Mouse (Mus musculus) limb, embryonic 15.5 days (tissue): ENCODE results near the gene Arf4. TPM values are rescaled to one million over a fixed set of nuclear protein-coding genes. Genes with fewer than 3 reads are reported as not detected.
"Not testable (repeated sequence)": the region's sequence is repeated elsewhere in the genome, so short reads cannot be mapped to it uniquely, and the experiment has no call there.

ENCODE experiments used
- ATAC-seq: fragments of 200-750 bp; cut with Nextera tagmentation; 2 replicates; pipeline ENCODE4 v1.8.0; 2017; ENCODE audit warnings: low read depth, moderate TSS enrichment; ENCODE audit not compliant: insufficient number of reproducible peaks, low FRiP score, low TSS enrichment
- H3K27ac ChIP-seq: fragments of 300-500 bp; sonication (generic); 2 replicates; pipeline ENCODE4 v1.5.1; 2015; ENCODE audit warnings: moderate library complexity, mild to moderate bottlenecking, inconsistent platforms
- H3K27me3 ChIP-seq: fragments of 300-500 bp; sonication (generic); 2 replicates; pipeline ENCODE4 v1.6.1; 2015; ENCODE audit warnings: inconsistent platforms
- H3K36me3 ChIP-seq: fragments of 300-500 bp; sonication (generic); 2 replicates; pipeline ENCODE4 v1.6.1; 2015; ENCODE audit warnings: inconsistent platforms
- H3K4me1 ChIP-seq: fragments of 300-500 bp; sonication (generic); 2 replicates; pipeline ENCODE4 v1.6.1; 2015; ENCODE audit warnings: inconsistent platforms
- H3K4me2 ChIP-seq: fragments of 300-500 bp; sonication (generic); 2 replicates; pipeline ENCODE4 v1.6.1; 2015; ENCODE audit warnings: mild to moderate bottlenecking, inconsistent platforms
- H3K4me3 ChIP-seq: fragments of 300-500 bp; sonication (generic); 2 replicates; pipeline ENCODE4 v1.5.1; 2015; ENCODE audit warnings: mild to moderate bottlenecking, inconsistent platforms
- H3K9ac ChIP-seq: fragments of 300-500 bp; sonication (generic); 2 replicates; pipeline ENCODE4 v1.6.1; 2015; ENCODE audit warnings: inconsistent platforms
- H3K9me3 ChIP-seq: fragments of 300-500 bp; sonication (generic); 2 replicates; pipeline ENCODE4 v1.6.1; 2016; ENCODE audit warnings: inconsistent platforms
- WGBS: fragments of 180-500 bp; shearing (Covaris S2); methylation state at CpG from one replicate; pipeline ENCODE4 v1.1.7; 2015; 5-methylcytosine and 5-hydroxymethylcytosine counted together
- polyA plus RNA-seq: library from polyadenylated mRNA; unstranded; fragments of >200 nt; fragmentation: Nextera tagmentation; extraction: Ambion mirVana; gene quantifications from 2 replicates; pipeline ENCODE4 v1.2.1, GENCODE M21; 2015

The Arf4 gene
- polyA plus RNA-seq, 1 experiment from 2014 or later = 712 TPM

DNA sequence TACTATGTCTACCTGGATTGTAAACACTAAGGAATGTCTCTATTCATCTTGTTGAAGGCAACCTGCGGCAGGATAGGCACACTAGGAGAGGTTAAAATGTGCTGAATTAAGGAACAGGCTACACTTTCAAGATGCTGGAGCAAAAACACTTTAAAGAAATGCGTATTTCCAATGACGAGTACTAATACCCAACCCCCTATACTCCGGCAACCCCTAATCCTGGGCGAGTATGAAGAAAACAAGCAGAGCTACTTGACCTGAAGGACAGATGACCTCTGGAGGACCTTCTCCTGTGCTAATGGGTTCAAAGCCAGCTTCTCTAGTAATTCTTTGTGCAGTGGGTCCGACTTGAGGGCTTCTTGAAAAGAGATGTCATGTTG is 30.1 kb downstream of the Arf4 start:
- Histone ChIP-seq H3K9me3 (no peaks in the 10 kb centered on the region), H3K4me2 (peak overlapping the region; percentile 95), H3K27ac (0 out of 2 replicates have a peak overlapping the region, but pooled peaks have one; percentile 92), H3K4me3 (peak overlapping the region; percentile 73), H3K27me3 (no peaks in the 10 kb centered on the region), H3K36me3 (peaks cover 16% of the 10 kb centered on the region), H3K4me1 (peaks cover 21% of the 10 kb centered on the region), H3K9ac (peak overlapping the region; percentile 79)
- ATAC-seq = no peak
- WGBS = 21% methylated on average over 6 of the region's 6 CpGs

DNA sequence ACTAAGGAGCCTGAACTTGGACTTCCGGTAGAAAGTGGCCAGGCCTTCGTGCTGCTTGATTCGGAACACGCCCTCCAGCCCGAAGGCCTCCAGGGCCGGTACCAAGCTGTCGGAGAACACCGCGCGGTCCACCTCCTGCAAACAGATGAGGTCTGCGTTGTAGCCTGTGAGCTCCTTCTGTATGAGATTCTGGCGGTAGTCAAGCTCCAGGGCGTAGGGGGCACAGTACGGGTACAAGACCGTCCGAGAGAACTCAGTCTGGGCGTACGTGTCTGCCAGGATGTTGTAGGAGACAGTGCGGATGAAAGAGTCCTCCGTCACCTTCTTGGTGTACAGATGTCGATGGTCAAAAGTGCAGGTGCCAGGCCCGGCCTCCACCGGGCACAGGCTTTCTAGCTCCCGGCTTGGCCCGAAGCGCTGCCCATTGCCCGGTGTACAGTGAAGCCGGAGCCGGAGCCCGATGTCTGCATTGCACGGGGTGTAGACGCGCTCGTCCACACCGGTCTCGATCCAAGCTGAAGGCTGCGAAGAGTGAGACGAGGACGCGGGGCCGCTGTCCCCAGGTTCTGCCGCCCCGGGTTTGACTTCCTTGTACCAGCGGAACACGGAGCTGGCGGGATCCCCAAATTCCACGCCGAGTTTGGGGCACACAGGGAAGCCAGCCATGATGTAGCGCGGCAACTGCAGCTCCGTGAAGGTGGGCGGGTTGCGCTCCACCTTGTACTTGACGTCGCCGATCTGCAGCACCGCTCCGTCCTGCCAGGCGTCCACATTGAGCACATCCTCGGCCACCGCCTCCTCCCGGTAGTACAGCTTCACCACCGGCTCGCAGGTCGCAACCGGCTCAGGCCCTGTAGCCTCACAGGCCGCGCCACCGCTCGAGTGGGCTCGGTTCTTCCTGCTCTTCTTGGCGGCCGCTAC is 30.8 kb downstream of the Arf4 start:
- ATAC-seq = 0 out of 2 replicates have a peak, but pooled peaks have one; percentile 43
- no peaks in the 10 kb centered on the region for H3K9me3 ChIP-seq
- peak overlapping the region; percentile 95 for H3K4me2 ChIP-seq
- H3K27ac ChIP-seq = peak overlapping the region; percentile 92
- under 1% methylated on average over 73 of the region's 73 CpGs for WGBS
- peaks cover 21% of the 10 kb centered on the region for H3K4me1 ChIP-seq
- no peaks in the 10 kb centered on the region for H3K27me3 ChIP-seq
- peak overlapping the region; percentile 79 for H3K9ac ChIP-seq
- peak overlapping the region; percentile 73 for H3K4me3 ChIP-seq
- H3K36me3 ChIP-seq = peaks cover 16% of the 10 kb centered on the region

GRCm38 (mm10) chr14:26669292-26670073 is 31.6 kb downstream of the Arf4 start, which contains the start of gene Pde12:
Gene Pde12, minus strand, starts transcription at chr14:26669883.
- Histone ChIP-seq H3K27me3 (no peaks in the 10 kb centered on the region), H3K27ac (peak within 1 kb of the TSS; percentile 92), H3K4me3 (peak within 1 kb of the TSS; percentile 73), H3K9ac (peak within 1 kb of the TSS; percentile 79), H3K36me3 (peaks cover 13% of the 10 kb centered on the region), H3K4me2 (peak within 1 kb of the TSS; percentile 95), H3K4me1 (peaks cover 21% of the 10 kb centered on the region), H3K9me3 (no peaks in the 10 kb centered on the region)
- WGBS = under 1% methylated on average over 70 of the region's 70 CpGs
- peak; percentile 91 for ATAC-seq

DNA sequence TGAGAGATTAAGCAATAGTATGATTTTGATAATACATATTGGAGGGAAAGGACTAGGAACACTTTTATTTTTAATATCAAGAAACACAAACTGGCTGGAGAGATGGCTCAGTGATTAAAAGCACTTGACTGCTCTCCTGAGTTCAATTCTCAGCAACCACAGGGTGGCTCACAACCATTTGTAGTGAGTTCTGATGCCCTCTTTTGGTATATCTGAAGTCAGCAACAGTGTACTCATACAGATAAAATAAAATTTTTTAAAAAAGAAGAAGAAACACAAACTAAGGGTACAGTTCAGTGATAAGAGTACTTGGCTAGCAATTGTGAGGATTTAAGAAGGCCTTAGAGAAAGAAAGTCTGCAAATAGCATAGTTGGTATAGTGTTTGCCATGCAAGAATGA is 33.1 kb downstream of the Arf4 start:
- Histone ChIP-seq H3K4me3 (no peak overlapping the region), H3K9me3 (no peaks in the 10 kb centered on the region), H3K36me3 (peaks cover 1% of the 10 kb centered on the region), H3K9ac (no peak overlapping the region), H3K27ac (no peak overlapping the region), H3K4me2 (no peak overlapping the region), H3K4me1 (peaks cover 26% of the 10 kb centered on the region), H3K27me3 (peaks cover 4% of the 10 kb centered on the region; the same call in 1 of the 2 replicates)
- no peak for ATAC-seq

- not testable (repeated sequence) for H3K4me3 ChIP-seq, H3K27ac ChIP-seq, H3K36me3 ChIP-seq, H3K9ac ChIP-seq, H3K27me3 ChIP-seq, H3K9me3 ChIP-seq, ATAC-seq, H3K4me2 ChIP-seq
- WGBS = 67% methylated on average over 17 of the region's 17 CpGs
- peaks cover 21% of the 10 kb centered on the region for H3K4me1 ChIP-seq
Measured at GRCm38 (mm10) chr14:26671870-26672615, 34.2 kb downstream of the Arf4 start.

DNA sequence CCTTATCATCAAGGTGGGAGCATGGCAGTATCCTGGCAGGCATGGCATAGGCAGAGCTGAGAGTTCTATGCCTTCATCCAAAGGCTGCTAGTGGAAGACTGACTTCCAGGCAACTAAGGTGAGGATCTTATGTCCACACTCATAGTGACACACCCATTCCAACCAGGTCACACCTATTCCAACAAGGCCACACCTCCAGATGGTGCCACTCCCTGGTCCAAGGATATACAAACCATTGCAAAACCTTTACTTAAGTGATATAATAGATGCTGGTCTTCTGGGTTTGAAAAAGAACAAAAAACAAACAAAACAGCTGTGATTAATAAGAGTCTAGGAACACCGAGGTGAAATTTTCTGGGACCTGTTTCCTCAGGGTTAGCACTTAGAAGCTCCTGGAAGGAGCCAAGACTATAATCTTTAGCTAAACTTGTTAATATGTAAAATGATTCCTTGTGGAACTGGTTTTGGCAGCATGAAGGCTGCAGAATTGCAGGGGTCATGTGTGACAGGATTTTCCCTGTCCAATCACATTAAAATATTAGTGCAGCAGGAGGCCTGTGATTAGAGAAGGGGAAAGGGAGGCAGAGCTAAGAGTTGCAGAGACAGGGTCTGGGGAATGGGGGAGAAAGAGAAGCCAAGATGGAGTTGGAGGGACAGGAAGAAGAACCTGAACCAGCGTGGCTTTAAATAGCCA is 36.7 kb downstream of the Arf4 start:
- H3K36me3 ChIP-seq, H3K9me3 ChIP-seq, H3K4me3 ChIP-seq, H3K27ac ChIP-seq, H3K9ac ChIP-seq, ATAC-seq, H3K27me3 ChIP-seq, H3K4me2 ChIP-seq, H3K4me1 ChIP-seq: not testable (repeated sequence)
- 52% methylated on average over 2 of the region's 2 CpGs for WGBS

DNA sequence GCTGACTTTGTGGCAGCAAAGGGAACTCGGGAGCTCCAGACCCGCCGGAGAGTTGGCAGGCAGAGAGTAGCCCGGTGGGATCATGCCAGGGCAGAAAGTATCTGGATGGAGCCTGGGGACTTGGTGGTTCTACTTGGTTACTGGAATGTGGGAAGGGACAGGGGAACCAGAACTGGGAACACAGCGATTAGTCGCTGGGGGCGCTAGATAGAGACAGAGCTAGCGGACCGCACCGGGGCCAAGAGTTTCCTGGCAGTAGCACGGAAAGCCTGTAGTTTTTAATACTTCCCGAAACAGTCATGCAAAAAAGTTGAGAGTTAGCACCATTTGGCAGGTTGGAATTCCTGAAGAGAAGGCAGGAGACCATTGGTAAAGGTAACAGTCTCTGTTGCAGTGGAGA is 37.5 kb downstream of the Arf4 start:
- H3K27ac ChIP-seq = no peak overlapping the region
- no peaks in the 10 kb centered on the region for H3K9me3 ChIP-seq
- WGBS = 14% methylated on average over 12 of the region's 12 CpGs
- no peak for ATAC-seq
- no peak overlapping the region for H3K9ac ChIP-seq
- H3K4me2 ChIP-seq = no peak overlapping the region
- H3K4me3 ChIP-seq = no peak overlapping the region
- H3K4me1 ChIP-seq = peaks cover 8% of the 10 kb centered on the region; the same call in 1 of the 2 replicates
- H3K36me3 ChIP-seq = no peaks in the 10 kb centered on the region
- peaks cover 4% of the 10 kb centered on the region; the same call in 1 of the 2 replicates for H3K27me3 ChIP-seq

GRCm38 (mm10) chr14:26675791-26676190 is 37.9 kb downstream of the Arf4 start:
- peaks cover 4% of the 10 kb centered on the region; the same call in 1 of the 2 replicates for H3K27me3 ChIP-seq
- peaks cover 5% of the 10 kb centered on the region; the same call in 1 of the 2 replicates for H3K4me1 ChIP-seq
- ATAC-seq = no peak
- no peak overlapping the region for H3K4me2 ChIP-seq
- H3K27ac ChIP-seq = no peak overlapping the region
- H3K9ac ChIP-seq = no peak overlapping the region
- H3K36me3 ChIP-seq = no peaks in the 10 kb centered on the region
- 77% methylated on average over 5 of the region's 5 CpGs for WGBS
- H3K9me3 ChIP-seq = no peaks in the 10 kb centered on the region
- H3K4me3 ChIP-seq = no peak overlapping the region

DNA sequence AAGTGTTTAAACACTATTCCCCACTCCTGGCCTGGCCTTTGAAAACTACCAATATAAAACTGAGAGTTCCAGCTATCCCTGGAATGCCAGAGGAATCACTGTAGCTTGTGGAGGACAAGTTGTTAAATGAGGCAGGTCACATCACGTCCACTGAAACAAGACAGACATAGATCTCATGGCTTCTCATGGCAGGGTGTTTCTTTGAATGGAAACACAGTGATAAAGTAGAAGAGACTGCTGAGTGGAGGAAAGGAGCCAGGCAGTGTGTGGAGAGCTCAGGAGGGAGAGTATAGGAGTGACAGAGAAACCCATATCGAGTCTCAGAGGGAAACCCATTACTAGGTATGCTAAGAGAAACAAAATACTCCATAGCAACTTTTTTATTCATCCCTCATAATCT is 52.9 kb downstream of the Arf4 start:
- H3K27ac ChIP-seq = no peak overlapping the region
- no peaks in the 10 kb centered on the region for H3K9me3 ChIP-seq
- no peak overlapping the region for H3K9ac ChIP-seq
- H3K36me3 ChIP-seq = no peaks in the 10 kb centered on the region
- ATAC-seq = no peak
- 48% methylated on average over 2 of the region's 2 CpGs for WGBS
- H3K27me3 ChIP-seq = no peaks in the 10 kb centered on the region
- H3K4me3 ChIP-seq = no peak overlapping the region
- no peaks in the 10 kb centered on the region for H3K4me1 ChIP-seq
- H3K4me2 ChIP-seq = no peak overlapping the region

DNA sequence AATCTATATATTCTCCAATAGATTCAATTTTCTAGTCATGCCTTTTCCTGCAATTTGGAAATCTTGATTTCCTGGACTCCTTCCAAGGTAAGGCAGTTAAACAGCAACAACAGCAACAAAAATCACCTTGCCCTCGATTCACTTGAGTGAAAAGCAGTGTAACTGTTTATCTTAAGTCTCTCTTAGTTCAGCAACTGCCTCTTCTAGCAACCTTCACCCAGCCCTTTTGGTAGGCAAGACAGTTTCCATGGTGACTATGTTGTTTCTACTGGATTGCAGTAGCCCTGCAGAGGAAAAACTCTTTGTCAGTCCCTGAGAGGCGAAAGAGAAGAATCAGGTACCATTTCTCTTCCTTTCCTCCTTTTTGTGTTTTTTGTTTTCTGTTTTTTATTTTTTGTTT is 53.5 kb downstream of the Arf4 start:
- H3K36me3 ChIP-seq = no peaks in the 10 kb centered on the region
- WGBS = 53% methylated on average over 2 of the region's 2 CpGs
- no peaks in the 10 kb centered on the region for H3K4me1 ChIP-seq
- no peak for ATAC-seq
- H3K4me2 ChIP-seq = no peak overlapping the region
- H3K27ac ChIP-seq = no peak overlapping the region
- no peak overlapping the region for H3K4me3 ChIP-seq
- H3K27me3 ChIP-seq = no peaks in the 10 kb centered on the region
- H3K9me3 ChIP-seq = no peaks in the 10 kb centered on the region
- no peak overlapping the region for H3K9ac ChIP-seq

DNA sequence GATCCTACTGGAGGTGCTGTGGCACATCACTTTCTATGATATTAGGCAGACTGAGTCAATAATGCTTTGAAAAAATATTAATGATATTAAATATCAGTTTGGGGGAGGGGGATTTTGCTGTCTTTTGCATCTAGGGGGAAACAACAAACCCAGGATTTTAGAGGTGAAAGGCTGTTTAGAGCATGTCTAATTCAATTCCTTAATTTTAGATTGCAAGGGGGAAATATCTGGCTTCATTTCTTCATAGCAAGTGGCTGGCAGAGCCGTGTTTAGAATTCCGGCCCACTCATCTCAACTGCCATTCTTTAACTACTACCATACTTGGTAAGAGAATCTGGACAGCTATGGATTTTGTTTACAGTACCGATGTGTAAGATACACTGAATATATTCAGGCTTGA is 55.1 kb downstream of the Arf4 start, which contains the start of gene Dnah12:
Gene Dnah12, plus strand, starts transcription at position 301 of the 400 bp plus-strand sequence.
- Histone ChIP-seq H3K27ac (no peak within 1 kb of the TSS), H3K4me1 (no peaks in the 10 kb centered on the region), H3K4me3 (no peak within 1 kb of the TSS), H3K4me2 (no peak within 1 kb of the TSS), H3K36me3 (no peaks in the 10 kb centered on the region), H3K27me3 (no peaks in the 10 kb centered on the region), H3K9me3 (no peaks in the 10 kb centered on the region), H3K9ac (no peak within 1 kb of the TSS)
- ATAC-seq = no peak
- WGBS = 82% methylated on average over 3 of the region's 3 CpGs
